Mouse (Mus musculus) heart, embryonic 16.5 days (tissue): ENCODE data around the gene Ms4a5. TPM values are rescaled to one million over a fixed set of nuclear protein-coding genes. Genes with fewer than 3 reads are reported as not detected.

Source experiments
- ATAC-seq: fragments of 200-750 bp; cut with Nextera tagmentation; replicated peaks from 2 replicates; pipeline ENCODE4 v1.8.0; 2017; ENCODE audit warnings: moderate number of reproducible peaks; ENCODE audit not compliant: insufficient read depth, low FRiP score; ENCODE audit errors: extremely low read depth
- H3K27ac ChIP-seq: fragments of 300-500 bp; sonication (generic); 2 replicates; pipeline ENCODE4 v1.5.1; 2014; ENCODE audit warnings: mild to moderate bottlenecking, low read length, control low read depth, moderate library complexity
- H3K27me3 ChIP-seq: fragments of 300-500 bp; sonication (generic); 2 replicates; pipeline ENCODE4 v1.6.1; 2014; ENCODE audit warnings: low read length, mixed read lengths; ENCODE audit not compliant: control insufficient read depth, insufficient read depth
- H3K36me3 ChIP-seq: fragments of 300-500 bp; sonication (generic); 2 replicates; pipeline ENCODE4 v1.6.1; 2014; ENCODE audit not compliant: control insufficient read depth, insufficient read depth
- H3K4me1 ChIP-seq: fragments of 300-500 bp; sonication (generic); 2 replicates; pipeline ENCODE4 v1.6.1; 2014; ENCODE audit warnings: low read length, mixed read lengths; ENCODE audit not compliant: control insufficient read depth, insufficient read depth
- H3K4me2 ChIP-seq: fragments of 300-500 bp; sonication (generic); 2 replicates; pipeline ENCODE4 v1.6.1; 2014; ENCODE audit warnings: low read depth, mild to moderate bottlenecking, control low read depth, low read length
- H3K4me3 ChIP-seq: fragments of 300-500 bp; sonication (generic); 2 replicates; pipeline ENCODE4 v1.5.1; 2014; ENCODE audit warnings: mild to moderate bottlenecking, control low read depth, low read length
- H3K9ac ChIP-seq: fragments of 300-500 bp; sonication (generic); 2 replicates; pipeline ENCODE4 v1.6.1; 2014; ENCODE audit warnings: low read length, control low read depth
- H3K9me3 ChIP-seq: fragments of 300-500 bp; sonication (generic); replicated peaks from 2 replicates; pipeline ENCODE4 v1.6.1; 2016; ENCODE audit warnings: low read length; ENCODE audit not compliant: control insufficient read depth
- WGBS: fragments of 180-500 bp; shearing (Covaris S2); extraction: QIAGEN DNeasy Blood & Tissue Kit; methylation state at CpG from one replicate; pipeline ENCODE4 v1.1.7; 2014; 5-methylcytosine and 5-hydroxymethylcytosine counted together
- polyA plus RNA-seq: library from polyadenylated mRNA; unstranded; fragments of >200 nt; fragmentation: Nextera tagmentation; extraction: Ambion mirVana; gene quantifications from 2 replicates; pipeline ENCODE4 v1.2.1, GENCODE M21; 2015

Gene Ms4a5
- polyA plus RNA-seq, 1 experiment from 2014 or later, result not detected

DNA sequence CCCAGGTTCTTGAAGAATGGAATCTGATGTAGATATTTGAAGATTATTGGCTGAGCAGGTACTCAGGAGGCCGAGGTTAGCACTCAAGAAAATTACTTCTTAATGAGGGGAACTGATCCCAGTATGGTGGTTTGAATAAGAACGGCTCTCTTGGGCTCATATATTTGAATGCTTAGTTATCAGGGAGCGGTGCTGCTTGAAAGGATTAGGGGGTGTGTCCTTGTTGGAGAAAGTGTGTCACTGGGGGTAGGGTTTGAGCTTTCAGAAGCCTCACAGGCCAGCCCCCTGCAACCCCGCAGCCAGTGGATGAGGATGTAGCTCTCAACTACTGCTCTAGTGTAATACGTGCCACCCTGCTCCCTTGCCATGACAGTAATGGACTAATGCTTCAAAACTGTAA is 41.1 kb downstream of the Ms4a5 start:
- Histone ChIP-seq H3K9me3 (no peaks in the 10 kb centered on the region), H3K9ac (no peak overlapping the region), H3K4me1 (no peaks in the 10 kb centered on the region), H3K36me3 (no peaks in the 10 kb centered on the region), H3K4me3 (no peak overlapping the region), H3K4me2 (no peak overlapping the region), H3K27ac (no peak overlapping the region), H3K27me3 (no peaks in the 10 kb centered on the region)
- ATAC-seq, result no peak
- WGBS, result 61% methylated on average over 5 of the region's 5 CpGs

DNA sequence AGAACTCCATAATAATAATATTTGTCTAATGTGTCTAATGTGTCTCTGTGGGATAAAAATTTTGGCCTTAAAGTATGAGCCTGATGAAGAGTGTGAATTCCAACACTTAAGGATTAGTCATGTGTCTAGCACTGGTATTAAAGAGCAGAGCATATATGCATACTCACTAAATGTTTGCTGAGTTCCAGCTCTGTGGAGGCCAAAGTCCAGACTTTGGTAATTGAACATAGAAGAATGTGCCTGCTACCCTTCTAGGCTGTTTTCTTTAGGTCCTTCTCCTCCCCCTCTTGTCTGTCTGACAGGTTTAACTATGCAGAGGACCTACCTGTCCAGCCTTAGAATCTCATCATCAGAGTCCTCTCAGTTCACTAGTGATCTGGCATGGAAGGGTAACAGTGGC is 47.9 kb downstream of the Ms4a5 start:
- no peak for ATAC-seq
- Histone ChIP-seq H3K36me3 (no peaks in the 10 kb centered on the region), H3K4me1 (no peaks in the 10 kb centered on the region)

GRCm38 (mm10) chr19:11234921-11235735 is 48.5 kb downstream of the Ms4a5 start:
- WGBS, result 63% methylated on average over 5 of the region's 5 CpGs
- H3K4me1 ChIP-seq, result no peaks in the 10 kb centered on the region
- H3K36me3 ChIP-seq, result no peaks in the 10 kb centered on the region
- H3K4me2 ChIP-seq, result no peak overlapping the region
- H3K27me3 ChIP-seq, result no peaks in the 10 kb centered on the region
- H3K9me3 ChIP-seq, result no peaks in the 10 kb centered on the region
- ATAC-seq, result no peak
- H3K9ac ChIP-seq, result no peak overlapping the region
- no peak overlapping the region for H3K27ac ChIP-seq
- no peak overlapping the region for H3K4me3 ChIP-seq

More for the DNA sequence above, 47.9 kb downstream of the Ms4a5 start:
- no peak overlapping the region for H3K4me2 ChIP-seq
- H3K27me3 ChIP-seq, result no peaks in the 10 kb centered on the region
- no peak overlapping the region for H3K4me3 ChIP-seq
- H3K9ac ChIP-seq, result no peak overlapping the region
- no peak overlapping the region for H3K27ac ChIP-seq
- H3K9me3 ChIP-seq, result no peaks in the 10 kb centered on the region

DNA sequence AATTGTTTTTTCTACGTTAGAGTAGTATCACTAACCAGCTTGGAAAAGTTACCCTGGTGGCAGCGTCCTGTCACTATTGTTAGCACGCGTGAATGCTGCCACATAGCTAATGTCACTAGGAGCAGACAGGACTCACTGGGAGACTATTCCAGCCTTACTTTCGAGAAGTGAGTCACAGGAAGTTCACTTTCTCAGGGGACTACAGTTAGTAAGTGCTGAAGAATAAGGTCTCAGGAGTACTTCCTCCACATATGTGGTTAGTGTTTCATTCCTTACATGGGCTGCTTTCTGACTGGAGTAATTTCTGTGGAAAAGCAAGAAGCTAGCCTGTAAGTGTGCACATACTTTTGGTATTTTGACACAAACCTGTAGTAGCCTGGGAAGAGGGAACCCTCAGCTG is 49.4 kb downstream of the Ms4a5 start:
- Histone ChIP-seq H3K36me3 (no peaks in the 10 kb centered on the region), H3K4me3 (no peak overlapping the region), H3K27ac (no peak overlapping the region), H3K4me2 (no peak overlapping the region), H3K4me1 (no peaks in the 10 kb centered on the region), H3K9ac (no peak overlapping the region), H3K27me3 (no peaks in the 10 kb centered on the region), H3K9me3 (no peaks in the 10 kb centered on the region)
- WGBS, result 52% methylated on average over 5 of the region's 5 CpGs
- no peak for ATAC-seq

DNA sequence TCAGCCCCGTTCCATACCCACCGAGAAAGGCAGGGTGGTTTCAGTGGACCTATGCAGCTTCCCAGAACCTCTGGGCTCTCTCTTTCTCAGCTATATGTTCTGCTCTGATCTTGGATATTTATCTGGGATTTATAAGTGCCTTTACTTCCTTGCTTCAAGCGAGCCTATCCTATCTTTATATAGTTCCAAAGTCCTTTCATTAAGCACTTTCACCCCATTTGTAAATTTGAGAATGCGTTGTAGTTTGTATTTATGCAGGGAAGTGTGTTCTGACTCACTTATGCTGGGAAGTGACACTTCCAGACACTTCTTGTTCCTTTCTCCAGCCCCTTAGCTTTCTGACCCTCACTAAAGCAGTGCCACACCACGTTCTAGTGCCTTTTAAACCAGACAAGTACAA is 51.3 kb downstream of the Ms4a5 start, which contains the start of gene Ms4a12:
Gene Ms4a12 (minus strand): TSS at position 101 of the 400 bp plus-strand sequence.
- Histone ChIP-seq H3K4me1 (no peaks in the 10 kb centered on the region), H3K27me3 (no peaks in the 10 kb centered on the region), H3K4me3 (no peak within 1 kb of the TSS), H3K9me3 (no peaks in the 10 kb centered on the region), H3K36me3 (no peaks in the 10 kb centered on the region), H3K9ac (no peak within 1 kb of the TSS), H3K27ac (no peak within 1 kb of the TSS), H3K4me2 (no peak within 1 kb of the TSS)
- ATAC-seq, result no peak
- 63% methylated on average over 5 of the region's 5 CpGs for WGBS

Other genes starting within 250 kb of the Ms4a5 start
- gene Ms4a8a, start 202.8 kb downstream of the Ms4a5 start, polyA plus RNA-seq, result 0.22 and 0.30 TPM in 2 replicates
- gene 1700017D01Rik, start 153.0 kb downstream of the Ms4a5 start, polyA plus RNA-seq, result not detected in 2 replicates
- gene 1700025F22Rik, start 118.6 kb downstream of the Ms4a5 start, polyA plus RNA-seq, result not detected in 2 replicates
- gene Ms4a13, start 87.1 kb downstream of the Ms4a5 start, polyA plus RNA-seq, result not detected in 2 replicates
- not detected in 2 replicates for gene Ms4a12, start 51.4 kb downstream of the Ms4a5 start, polyA plus RNA-seq
- not detected in 2 replicates for gene Ms4a1, start 17.6 kb downstream of the Ms4a5 start, polyA plus RNA-seq
- gene Ms4a14, start 30.6 kb upstream of the Ms4a5 start, polyA plus RNA-seq, result 0.12 TPM in 1 of 2 replicates, not detected in the other
- gene Ms4a7, start 52.3 kb upstream of the Ms4a5 start, polyA plus RNA-seq, result 3.2 and 3.6 TPM in 2 replicates
- 4.9 and 6.2 TPM in 2 replicates for gene Ms4a4a, start 91.7 kb upstream of the Ms4a5 start, polyA plus RNA-seq
- 0.55 and 1.1 TPM in 2 replicates for gene Ms4a4c, start 120.9 kb upstream of the Ms4a5 start, polyA plus RNA-seq
- gene Ms4a4b, start 159.7 kb upstream of the Ms4a5 start, polyA plus RNA-seq, result 1.6 and 3.8 TPM in 2 replicates
- gene Ms4a6c, start 185.5 kb upstream of the Ms4a5 start, polyA plus RNA-seq, result 3.2 and 4.2 TPM in 2 replicates
- not detected in 2 replicates for gene Gm8369, start 202.1 kb upstream of the Ms4a5 start, polyA plus RNA-seq
- 4.8 and 7.9 TPM in 2 replicates for gene Ms4a6b, start 232.6 kb upstream of the Ms4a5 start, polyA plus RNA-seq